Mouse (Mus musculus): ENCODE data around the gene Ppp2r1b.
A peak's percentile ranks its signal among the peaks of the same experiment; 100 is the strongest.

GRCm38 (mm10) chr9:50855133-50855766 is 10.1 kb downstream of the Ppp2r1b start:
- peak; percentile 26; the same call in 1 of the 3 replicates for TF ChIP-seq TAL1 (IDR thresholded peaks at IDR 0.05; ENCODE audit: low read length)
- TF ChIP-seq GATA1 (IDR thresholded peaks at IDR 0.05; ENCODE audit: low read length) = peak; percentile 63
